Mouse (Mus musculus) MEL (cell line): ENCODE measurements around the gene Lce3c.

Source experiments
- CTCF ChIP-seq, 3 experiments: IDR thresholded peaks in 2 of 3; conservative IDR thresholded peaks in 1 of 3; 2 replicates each; pipeline ENCODE4 v1.5.1; 2011 to 2012; ENCODE audit warnings: low read length in 3 of 3, low read depth in 2 of 3, mild to moderate bottlenecking in 2 of 3, improper control_type of control experiment in 1 of 3, inconsistent platforms in 1 of 3, mixed read lengths in 1 of 3, moderate library complexity in 1 of 3; ENCODE audit not compliant: control insufficient read depth in 1 of 3, insufficient read depth in 1 of 3, poor library complexity in 1 of 3, severe bottlenecking in 1 of 3
- E2F4 ChIP-seq: IDR thresholded peaks from 2 replicates; pipeline ENCODE4 v1.6.1; 2011; ENCODE audit warnings: low read depth, low read length, improper control_type of control experiment, borderline replicate concordance
- GATA1 ChIP-seq: IDR thresholded peaks from 2 replicates; pipeline ENCODE4 v1.6.1; 2011; ENCODE audit warnings: low read depth, low read length, improper control_type of control experiment
- HCFC1 ChIP-seq: IDR thresholded peaks from 2 replicates; pipeline ENCODE4 v1.6.1; 2012; ENCODE audit warnings: low read depth, mild to moderate bottlenecking, inconsistent platforms, low read length, improper control_type of control experiment, moderate library complexity
- JUND ChIP-seq: IDR thresholded peaks from 2 replicates; pipeline ENCODE4 v1.6.1; 2011; ENCODE audit warnings: low read depth, mild to moderate bottlenecking, improper control_type of control experiment, low read length
- MYC ChIP-seq: IDR thresholded peaks from 2 replicates; pipeline ENCODE4 v1.6.1; 2011; ENCODE audit warnings: low read depth, mild to moderate bottlenecking, low read length, improper control_type of control experiment, moderate library complexity
- NRF1 ChIP-seq: IDR thresholded peaks from 2 replicates; pipeline ENCODE4 v1.6.1; 2014; ENCODE audit warnings: low read depth, mild to moderate bottlenecking, inconsistent platforms, low read length, improper control_type of control experiment, moderate library complexity; ENCODE audit not compliant: poor library complexity, insufficient read depth, severe bottlenecking
- POLR2A ChIP-seq, 2 experiments: IDR thresholded peaks; 2 replicates each; pipeline ENCODE4 v1.6.1; 2011 to 2012; ENCODE audit warnings: low read length in 2 of 2, mild to moderate bottlenecking in 2 of 2, control low read depth in 1 of 2, improper control_type of control experiment in 1 of 2, low read depth in 1 of 2, moderate library complexity in 1 of 2; ENCODE audit not compliant: control insufficient read depth in 1 of 2, insufficient read depth in 1 of 2, poor library complexity in 1 of 2
- POLR2AphosphoS5 ChIP-seq: IDR thresholded peaks from 2 replicates; pipeline ENCODE4 v1.6.1; 2012; ENCODE audit warnings: low read depth, borderline replicate concordance, mild to moderate bottlenecking, inconsistent platforms, low read length, moderate library complexity, mixed read lengths
- TBP ChIP-seq: IDR thresholded peaks from 2 replicates; pipeline ENCODE4 v1.8.0; 2011; ENCODE audit warnings: low read depth, low read length, improper control_type of control experiment
- ZNF384 ChIP-seq: IDR thresholded peaks from 2 replicates; pipeline ENCODE4 v1.6.1; 2012; ENCODE audit warnings: low read depth, mild to moderate bottlenecking, inconsistent platforms, low read length, improper control_type of control experiment

DNA sequence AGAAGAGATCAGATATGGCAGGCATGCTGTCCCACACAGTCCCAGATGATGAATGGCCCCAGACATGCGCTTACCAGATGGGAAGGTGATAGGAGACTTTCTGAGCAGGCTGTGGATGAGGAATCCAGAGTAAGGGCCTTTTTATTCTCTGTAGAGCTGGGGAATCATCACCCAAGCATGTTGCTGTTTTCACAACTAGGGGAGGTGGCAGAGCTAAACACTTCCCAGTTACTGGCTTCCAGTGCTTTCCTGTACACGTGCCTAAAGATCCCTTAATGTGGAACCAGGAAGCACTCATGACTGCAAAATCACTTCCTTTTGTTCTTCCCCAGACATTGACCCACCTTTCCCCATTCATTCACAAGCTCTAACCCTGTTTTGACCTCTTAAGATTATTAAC lies 18.2 kb upstream of the Lce3c start, which contains the start of gene Lce3a:
- TF ChIP-seq JUND (no peak), POLR2A (IDR thresholded peaks at IDR 0.05; ENCODE audit: control insufficient read depth in 1 of 2, insufficient read depth in 1 of 2, low read depth in 1 of 2, low read length in 2 of 2, poor library complexity in 1 of 2) (no peak), GATA1 (no peak), E2F4 (no peak), POLR2AphosphoS5 (no peak), CTCF (IDR thresholded peaks at IDR 0.05 in 2 of 3, conservative IDR thresholded peaks at IDR 0.05 in 1 of 3; ENCODE audit: control insufficient read depth in 1 of 3, insufficient read depth in 1 of 3, low read depth in 2 of 3, low read length in 3 of 3, poor library complexity in 1 of 3, severe bottlenecking in 1 of 3) (no peak), NRF1 (no peak), TBP (no peak), HCFC1 (no peak), ZNF384 (no peak), MYC (no peak)
